Mouse (Mus musculus) liver, postnatal 0 days (tissue): ENCODE results near the gene Fam129c. TPM values are rescaled to one million over a fixed set of nuclear protein-coding genes. Genes with fewer than 3 reads are reported as not detected.

Experiments
- ATAC-seq: fragments of 200-750 bp; cut with Nextera tagmentation; 2 replicates; pipeline ENCODE4 v1.8.0; 2017; ENCODE audit warnings: mild to moderate bottlenecking, moderate library complexity
- DNase-seq: peaks from one replicate; pipeline ENCODE4 v3.0.0-alpha.2; 2016
- H3K27ac ChIP-seq: fragments of 300-500 bp; sonication (generic); 2 replicates; pipeline ENCODE4 v1.5.1; 2014; ENCODE audit warnings: antibody characterized with exemption, moderate library complexity, mild to moderate bottlenecking, low read depth
- H3K27me3 ChIP-seq: fragments of 300-500 bp; sonication (generic); 2 replicates; pipeline ENCODE4 v1.6.1; 2014; ENCODE audit warnings: low read length, control low read depth, mixed read lengths; ENCODE audit not compliant: insufficient read depth
- H3K36me3 ChIP-seq: fragments of 300-500 bp; sonication (generic); replicated peaks from 2 replicates; pipeline ENCODE4 v1.6.1; 2014; ENCODE audit warnings: mild to moderate bottlenecking, control low read depth, low read length, moderate library complexity, mixed read lengths; ENCODE audit not compliant: insufficient read depth
- H3K4me1 ChIP-seq: fragments of 300-500 bp; sonication (generic); 2 replicates; pipeline ENCODE4 v1.6.1; 2014; ENCODE audit warnings: antibody characterized with exemption, mild to moderate bottlenecking, control low read depth; ENCODE audit not compliant: insufficient read depth
- H3K4me2 ChIP-seq: fragments of 300-500 bp; sonication (generic); 2 replicates; pipeline ENCODE4 v1.6.1; 2014; ENCODE audit warnings: low read depth, mild to moderate bottlenecking, low read length, moderate library complexity, mixed read lengths
- H3K4me3 ChIP-seq: fragments of 300-500 bp; sonication (generic); 2 replicates; pipeline ENCODE4 v1.5.1; 2014; ENCODE audit warnings: low read depth, low read length
- H3K9ac ChIP-seq: fragments of 300-500 bp; sonication (generic); replicated peaks from 2 replicates; pipeline ENCODE4 v1.6.1; 2014; ENCODE audit warnings: mild to moderate bottlenecking, moderate library complexity
- H3K9me3 ChIP-seq: fragments of 300-500 bp; sonication (generic); 2 replicates; pipeline ENCODE4 v1.6.1; 2016; ENCODE audit warnings: mild to moderate bottlenecking, control low read depth, low read length, mixed read lengths
- CTCF ChIP-seq: sonication (generic); IDR thresholded peaks from 2 replicates; pipeline ENCODE4 v1.5.1; 2016; ENCODE audit warnings: antibody characterized with exemption, low read depth
- EP300 ChIP-seq: IDR thresholded peaks from 2 replicates; pipeline ENCODE4 v1.6.1; 2016; ENCODE audit warnings: antibody characterized with exemption, low read depth, mild to moderate bottlenecking
- WGBS: fragments of 180-500 bp; shearing (Covaris S2); extraction: QIAGEN DNeasy Blood & Tissue Kit; methylation state at CpG from one replicate; pipeline ENCODE4 v1.1.7; 2014; ENCODE audit not compliant: insufficient replicate concordance; 5-methylcytosine and 5-hydroxymethylcytosine counted together
- polyA plus RNA-seq: library from polyadenylated mRNA; unstranded; fragments of >200 nt; fragmentation: Nextera tagmentation; extraction: Ambion mirVana; gene quantifications from 2 replicates; pipeline ENCODE4 v1.2.1, GENCODE M21; 2015

Gene Fam129c
- polyA plus RNA-seq, 1 experiment from 2014 or later = 11.2 TPM

DNA sequence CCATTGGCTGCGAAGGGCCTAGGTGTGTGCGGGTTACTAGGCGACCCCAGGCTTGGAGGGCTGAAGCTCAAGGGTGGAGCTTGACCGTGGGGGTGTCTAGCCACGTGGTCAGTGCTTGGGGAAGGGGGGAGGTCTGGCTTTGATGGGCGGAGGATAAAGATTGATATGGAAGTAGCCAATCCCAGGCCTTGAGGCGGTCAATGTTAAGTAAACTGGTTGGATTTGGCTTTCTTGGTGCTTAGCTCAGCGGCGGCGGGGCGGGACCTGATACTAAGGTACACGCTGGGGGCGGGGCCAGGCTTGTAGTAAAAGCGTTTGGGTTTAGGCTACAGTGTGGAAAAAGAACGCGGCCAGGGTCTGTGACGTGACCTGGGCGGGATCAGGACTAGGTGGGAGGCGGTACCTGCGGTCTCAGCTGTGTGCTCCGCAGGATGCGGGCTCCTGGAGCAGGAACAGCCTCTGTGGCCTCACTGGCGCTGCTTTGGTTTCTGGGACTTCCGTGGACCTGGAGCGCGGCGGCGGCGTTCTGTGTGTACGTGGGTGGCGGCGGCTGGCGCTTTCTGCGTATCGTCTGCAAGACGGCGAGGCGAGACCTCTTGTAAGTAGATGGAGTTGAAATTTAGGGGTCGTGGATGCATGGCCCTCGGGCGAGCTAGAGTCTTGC lies 27.0 kb upstream of the Fam129c start:
- no peak for TF ChIP-seq CTCF
- peak; percentile 48; the same call in 1 of the 2 replicates for TF ChIP-seq EP300
- Histone ChIP-seq H3K4me2 (peak overlapping the region; percentile 81), H3K36me3 (no peaks in the 10 kb centered on the region), H3K4me3 (peak overlapping the region; percentile 57), H3K9ac (peak overlapping the region; percentile 19), H3K27me3 (peaks cover 3% of the 10 kb centered on the region; the same call in 1 of the 2 replicates), H3K4me1 (peaks cover 27% of the 10 kb centered on the region), H3K27ac (peak overlapping the region; percentile 57), H3K9me3 (no peaks in the 10 kb centered on the region)
- 1% methylated on average over 41 of the region's 41 CpGs for WGBS
- ATAC-seq = peak; percentile 84
- DNase-seq = peak; percentile 90

DNA sequence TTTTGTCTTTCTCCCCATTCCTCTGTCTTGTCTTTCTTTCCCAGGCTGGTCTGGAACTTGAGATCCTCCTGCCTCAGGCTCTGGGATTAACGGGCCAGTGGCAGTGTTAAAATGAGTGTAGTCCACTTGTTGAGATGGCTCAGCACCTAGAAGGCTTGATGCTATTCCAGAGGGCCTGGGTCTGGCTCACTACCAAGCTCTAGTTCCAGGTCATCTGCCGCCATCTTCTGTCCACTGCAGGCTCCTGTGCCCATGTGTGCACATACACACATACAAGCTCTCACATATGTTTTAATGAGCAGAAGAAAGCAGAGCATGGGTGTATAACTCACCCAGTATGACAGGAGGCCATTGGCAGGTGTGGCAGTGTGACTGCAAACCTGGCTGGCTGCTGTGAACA lies 25.4 kb upstream of the Fam129c start:
- Histone ChIP-seq H3K36me3 (no peaks in the 10 kb centered on the region), H3K27me3 (peaks cover 3% of the 10 kb centered on the region; the same call in 1 of the 2 replicates), H3K4me1 (peaks cover 27% of the 10 kb centered on the region), H3K9me3 (no peaks in the 10 kb centered on the region), H3K4me2 (no peak overlapping the region), H3K9ac (no peak overlapping the region), H3K4me3 (no peak overlapping the region), H3K27ac (no peak overlapping the region)
- ATAC-seq (no peak), DNase-seq (no peak)
- WGBS = 85% methylated on average over 2 of the region's 2 CpGs
- TF ChIP-seq CTCF = no peak

DNA sequence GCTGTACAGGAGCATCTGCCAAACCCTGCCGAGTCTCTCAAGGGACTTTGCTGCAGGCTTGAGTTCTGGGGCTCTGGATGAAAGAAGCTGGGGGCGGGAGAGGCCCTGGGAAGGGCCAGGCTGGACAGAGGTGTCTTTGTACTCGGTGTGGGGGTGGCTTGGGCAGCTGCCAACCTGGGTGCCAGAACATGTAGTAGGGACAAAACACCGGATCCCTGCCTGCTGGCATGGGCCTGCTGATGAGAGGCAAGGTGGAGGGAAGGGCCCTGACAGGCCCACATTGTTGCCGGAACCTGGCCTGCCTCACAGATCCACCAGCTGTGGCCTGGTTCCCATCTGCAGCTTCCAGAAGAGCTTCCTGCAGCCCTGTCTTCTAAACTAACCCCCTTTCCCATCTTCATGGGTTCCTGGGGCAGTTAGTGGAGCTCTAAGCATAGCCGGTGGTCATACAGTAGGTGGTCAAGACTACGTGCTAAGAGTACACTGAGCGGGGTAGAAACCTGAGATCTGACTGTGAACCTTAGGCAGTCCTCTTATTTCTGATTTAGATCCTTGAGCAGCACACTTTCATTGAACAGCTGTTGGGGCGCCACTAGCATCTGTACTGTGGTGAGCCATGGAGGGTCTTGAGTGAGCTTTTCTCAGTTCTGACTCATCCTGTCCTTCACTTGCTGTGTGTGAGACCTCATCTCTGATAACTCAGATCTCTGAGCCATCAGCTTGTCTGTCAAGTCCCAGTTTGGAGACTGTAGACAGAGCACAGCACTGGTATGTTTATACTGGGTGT lies 24.4 kb upstream of the Fam129c start:
- peak; percentile 60 for DNase-seq
- WGBS = 76% methylated on average over 9 of the region's 9 CpGs

DNA sequence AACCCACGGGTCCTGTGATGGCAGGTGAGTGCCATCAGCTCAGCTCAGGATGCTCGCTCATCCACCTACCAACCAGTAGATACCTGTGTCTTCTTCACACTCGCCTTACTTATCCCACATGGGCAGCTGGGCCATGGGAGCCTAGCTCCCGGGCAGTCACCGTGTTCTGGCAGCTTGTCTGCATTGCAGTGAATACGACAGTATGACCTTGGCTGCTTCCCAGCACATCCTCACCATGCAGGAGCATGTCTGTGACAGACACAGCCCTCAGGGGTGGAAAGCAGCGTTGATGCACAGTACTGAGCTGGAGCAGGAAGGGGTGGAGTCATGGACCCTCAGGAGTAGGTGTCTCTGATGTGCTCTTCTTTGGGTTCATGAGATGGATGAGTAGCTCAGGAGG lies 23.0 kb upstream of the Fam129c start:
- TF ChIP-seq CTCF = no peak
- TF ChIP-seq EP300 = no peak
- Histone ChIP-seq H3K27ac (no peak overlapping the region), H3K27me3 (no peaks in the 10 kb centered on the region), H3K4me3 (no peak overlapping the region), H3K4me1 (peaks cover 17% of the 10 kb centered on the region), H3K36me3 (no peaks in the 10 kb centered on the region), H3K9ac (no peak overlapping the region), H3K4me2 (no peak overlapping the region), H3K9me3 (no peaks in the 10 kb centered on the region)
- 77% methylated on average over 7 of the region's 7 CpGs for WGBS
- no peak for ATAC-seq
- no peak for DNase-seq

More for the DNA sequence above, 24.4 kb upstream of the Fam129c start:
- no peaks in the 10 kb centered on the region for H3K9me3 ChIP-seq
- no peak overlapping the region for H3K4me2 ChIP-seq
- H3K4me1 ChIP-seq = peaks cover 27% of the 10 kb centered on the region
- H3K27ac ChIP-seq = no peak overlapping the region
- H3K9ac ChIP-seq = no peak overlapping the region
- H3K4me3 ChIP-seq = no peak overlapping the region
- no peak for ATAC-seq
- H3K27me3 ChIP-seq = peaks cover 3% of the 10 kb centered on the region; the same call in 1 of the 2 replicates
- H3K36me3 ChIP-seq = no peaks in the 10 kb centered on the region
- TF ChIP-seq CTCF = no peak
- no peak for TF ChIP-seq EP300

DNA sequence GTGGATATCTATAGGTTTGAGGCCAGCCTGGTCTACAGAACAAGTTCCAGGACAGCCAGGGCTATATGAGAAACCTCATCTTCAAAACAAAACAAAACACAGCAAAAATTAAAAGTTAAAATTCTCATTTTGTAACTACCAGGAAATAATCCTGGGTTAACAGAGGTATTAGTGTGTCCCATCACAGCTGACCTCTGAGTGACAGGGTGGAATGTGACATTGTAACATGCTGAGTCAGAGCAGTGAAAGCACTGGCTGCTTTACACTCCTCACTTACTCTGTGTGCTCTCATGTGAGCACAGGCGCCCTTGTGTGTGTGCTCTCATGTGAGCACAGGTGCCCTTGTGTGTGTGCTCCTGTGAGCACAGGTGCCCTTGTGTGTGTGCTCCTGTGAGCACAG lies 22.4 kb upstream of the Fam129c start:
- Histone ChIP-seq H3K9ac (no peak overlapping the region), H3K9me3 (no peaks in the 10 kb centered on the region), H3K27ac (no peak overlapping the region), H3K4me3 (no peak overlapping the region), H3K27me3 (no peaks in the 10 kb centered on the region), H3K36me3 (no peaks in the 10 kb centered on the region), H3K4me2 (no peak overlapping the region), H3K4me1 (peaks cover 11% of the 10 kb centered on the region)
- DNase-seq (no peak), ATAC-seq (no peak)
- TF ChIP-seq EP300 (no peak), CTCF (no peak)
- 61% methylated on average over 1 of the region's 1 CpGs for WGBS

DNA sequence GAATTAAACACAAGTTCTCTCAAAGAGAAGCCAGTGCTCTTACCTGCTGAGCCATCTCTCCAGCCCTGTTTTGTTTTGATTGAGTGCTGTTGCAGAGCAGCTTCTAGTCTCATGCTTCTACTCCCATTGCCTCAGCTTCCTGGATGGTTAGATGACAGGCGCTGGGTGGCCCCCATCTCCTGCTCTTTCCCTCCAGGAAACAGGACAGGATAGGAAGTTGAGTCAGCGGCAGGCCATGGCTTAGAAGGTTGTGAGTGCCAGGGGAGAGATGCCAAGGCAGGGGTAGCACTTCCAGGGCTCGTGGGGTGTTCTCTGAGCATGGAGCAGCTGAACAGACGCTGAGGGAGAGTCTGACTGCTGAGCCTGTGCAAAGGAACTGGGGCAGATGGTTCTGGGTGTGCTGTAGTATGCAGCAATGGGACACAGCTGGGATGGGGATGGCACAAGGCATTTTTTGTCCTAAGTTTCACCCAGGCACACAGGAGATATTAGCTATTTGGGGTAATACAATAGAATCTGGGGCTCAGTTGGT lies 19.5 kb upstream of the Fam129c start:
- DNase-seq = no peak
- no peak for ATAC-seq
- H3K9ac ChIP-seq = no peak overlapping the region
- H3K4me2 ChIP-seq = no peak overlapping the region
- WGBS = 40% methylated on average over 4 of the region's 4 CpGs
- TF ChIP-seq CTCF = no peak
- no peak for TF ChIP-seq EP300
- no peaks in the 10 kb centered on the region for H3K9me3 ChIP-seq
- no peak overlapping the region for H3K27ac ChIP-seq
- H3K27me3 ChIP-seq = no peaks in the 10 kb centered on the region
- no peak overlapping the region for H3K4me3 ChIP-seq
- H3K36me3 ChIP-seq = 0 out of 2 replicates have a peak, but pooled peaks cover 2% of the 10 kb centered on the region
- H3K4me1 ChIP-seq = no peaks in the 10 kb centered on the region
